Mouse (Mus musculus) megakaryocyte-erythroid progenitor cell, adult 5 weeks (primary cell): ENCODE results near the gene Arpin. TPM values are rescaled to one million over a fixed set of nuclear protein-coding genes. Genes with fewer than 3 reads are reported as not detected.

ENCODE experiments used
- polyA plus RNA-seq: library from polyadenylated mRNA; stranded (reverse); fragments of >175 nt; gene quantifications from 2 replicates; pipeline ENCODE4 v1.2.3, GENCODE M21; 2012

Arpin gene
- polyA plus RNA-seq: 0.21 TPM in 1 of 2 replicates, not detected in the other

GRCm38 (mm10) chr7:79934862-79935510 lies at the start of gene Arpin:
Arpin (minus strand) TSS chr7:79935359.

GRCm38 (mm10) chr7:79920344-79920983 lies 14.7 kb downstream of the Arpin start, which contains the start of gene Ap3s2:
Ap3s2 (minus strand) TSS chr7:79920649.

Other genes starting within 250 kb of the Arpin start
- 2.7 and 5.9 TPM in 2 replicates for gene Kif7, start 219.6 kb downstream of the Arpin start, polyA plus RNA-seq
- not detected in 2 replicates for gene Plin1, start 202.5 kb downstream of the Arpin start, polyA plus RNA-seq
- gene Pex11a, start 192.2 kb downstream of the Arpin start, polyA plus RNA-seq: 2.0 and 2.3 TPM in 2 replicates
- 0.03 TPM in 1 of 2 replicates, not detected in the other for gene Wdr93, start 192.2 kb downstream of the Arpin start, polyA plus RNA-seq
- gene Mesp1, start 141.6 kb downstream of the Arpin start, polyA plus RNA-seq: not detected in 2 replicates
- gene Mesp2, start 124.6 kb downstream of the Arpin start, polyA plus RNA-seq: 0.15 and 0.32 TPM in 2 replicates
- gene Anpep, start 74.3 kb downstream of the Arpin start, polyA plus RNA-seq: 1.4 and 2.1 TPM in 2 replicates
- 6.3 and 6.4 TPM in 2 replicates for gene Ap3s2, start 14.7 kb downstream of the Arpin start, polyA plus RNA-seq
- gene Zfp710, start 89.5 kb upstream of the Arpin start, polyA plus RNA-seq: 62.6 and 85.4 TPM in 2 replicates
- gene Idh2, start 180.0 kb upstream of the Arpin start, polyA plus RNA-seq: 376 and 386 TPM in 2 replicates